Mouse (Mus musculus): ENCODE results near the gene Zfp91.

DNA sequence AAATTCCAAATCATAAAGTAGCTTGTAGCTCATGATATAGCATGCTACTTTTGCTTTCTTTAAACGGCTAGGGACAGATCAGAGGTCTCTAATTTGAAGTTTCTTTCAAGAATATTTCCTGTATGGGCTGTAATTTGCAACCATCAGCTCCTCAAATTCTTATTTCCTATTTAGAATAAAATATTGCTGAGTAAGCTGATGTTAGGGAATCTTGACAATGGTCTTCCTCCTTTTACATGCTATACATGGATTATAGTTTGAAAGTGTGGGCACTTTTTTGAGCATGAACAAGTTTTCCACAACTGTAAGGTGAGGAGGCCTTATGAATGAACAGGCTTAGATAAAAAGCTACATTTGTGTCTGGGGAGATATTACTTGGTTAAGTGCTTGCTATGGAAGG, 18.0 kb upstream of the Zfp91 start:
- TF ChIP-seq CTCF (conservative IDR thresholded peaks at IDR 0.05; ENCODE audit: insufficient read depth, insufficient read length, low read depth, low read length) (no peak), POLR2A (IDR thresholded peaks at IDR 0.05; ENCODE audit: low read depth, low read length) (no peak)

Data from kidney, adult 2 months (tissue).